In genomic region chr9:62782976-62783781, GRCm38 (mm10) we compare ENCODE assay signal across 7 mouse cellular contexts. TPM values are rescaled to one million over a fixed set of nuclear protein-coding genes. Genes with fewer than 3 reads are reported as not detected.
DNase-seq lines count a peak whose midpoint lies in the region; ATAC-seq lines count a peak whose summit lies in the region.

No protein-coding gene starts in this region.

- DNase-seq in thymus, postnatal 0 days (ENCODE audit: low spot score), result peak; percentile 4
- no peak for DNase-seq in thymus, postnatal 25 days
- peak; percentile 26 to 65 for DNase-seq in cerebellum, postnatal 25 days
- peak; percentile 63 for DNase-seq in hindbrain, embryonic 10.5 days (ENCODE audit: low spot score)
- DNase-seq in left cerebral cortex, postnatal 36 days (ENCODE audit: low spot score in 2 of 2), result peak; percentile 85
- DNase-seq in spleen, postnatal 4 days (ENCODE audit: low spot score in 2 of 2), result no peak

- H3K27ac ChIP-seq in hindbrain, embryonic 10.5 days, result peak overlapping the region; percentile 71
- peak overlapping the region; percentile 71 for H3K27ac ChIP-seq in neural tube, embryonic 14.5 days (ENCODE audit: low read depth, low read length)

- H3K4me2 ChIP-seq in neural tube, embryonic 14.5 days (ENCODE audit: low read depth, low read length), result peak overlapping the region; percentile 23; the same call in 1 of the 2 replicates

- H3K9me3 ChIP-seq in hindbrain, embryonic 10.5 days, result no peaks in the 10 kb centered on the region
- H3K9me3 ChIP-seq in neural tube, embryonic 14.5 days (ENCODE audit: control insufficient read depth, low read length), result no peaks in the 10 kb centered on the region

- H3K4me3 ChIP-seq in hindbrain, embryonic 10.5 days, result peak overlapping the region; percentile 5; the same call in 1 of the 2 replicates
- H3K4me3 ChIP-seq in neural tube, embryonic 14.5 days (ENCODE audit: low read depth, low read length), result no peak overlapping the region

- peak; percentile 85 for ATAC-seq in neural tube, embryonic 14.5 days (ENCODE audit: low read depth)

- H3K27me3 ChIP-seq in hindbrain, embryonic 10.5 days (ENCODE audit: insufficient read depth, poor library complexity, severe bottlenecking), result no peaks in the 10 kb centered on the region
- no peaks in the 10 kb centered on the region for H3K27me3 ChIP-seq in neural tube, embryonic 14.5 days (ENCODE audit: control insufficient read depth, insufficient read depth, low read length)

- H3K9ac ChIP-seq in neural tube, embryonic 14.5 days (replicated peaks; ENCODE audit: low read depth, low read length), result peak overlapping the region; percentile 28; the same call in 1 of the 2 replicates

- H3K36me3 ChIP-seq in hindbrain, embryonic 10.5 days, result no peaks in the 10 kb centered on the region
- H3K36me3 ChIP-seq in neural tube, embryonic 14.5 days (ENCODE audit: control insufficient read depth, insufficient read depth, low read length), result no peaks in the 10 kb centered on the region

- peaks cover 28% of the 10 kb centered on the region for H3K4me1 ChIP-seq in hindbrain, embryonic 10.5 days (replicated peaks)
- H3K4me1 ChIP-seq in neural tube, embryonic 14.5 days (ENCODE audit: control insufficient read depth, insufficient read depth, low read length), result peaks cover 13% of the 10 kb centered on the region

- WGBS in hindbrain, embryonic 10.5 days, result 38% methylated on average over 16 of the region's 16 CpGs
- WGBS in neural tube, embryonic 14.5 days, result 36% methylated on average over 14 of the region's 16 CpGs

- intact Hi-C loops in left cerebral cortex, postnatal 36 days (cut with DNase I), result loop anchor here (2.0 to 5.0 kb wide), 2 partner anchors 24 to 44 kb away; no protein-coding TSS in a partner anchor

RNA-seq across cellular contexts. Expression of gene Fem1b, which starts 28.6 kb away (rescaled TPM):
- 11.3 and 11.6 TPM in 2 replicates for polyA plus RNA-seq in thymus, postnatal 0 days (2015; fragmentation: Nextera tagmentation; extraction: Ambion mirVana)
- polyA plus RNA-seq in hindbrain, embryonic 10.5 days (2016; fragmentation: Nextera tagmentation; extraction: Ambion mirVana), result 30.0 and 32.2 TPM in 2 replicates
- total RNA-seq in left cerebral cortex, postnatal 36 days (2021), result 100 to 1,000 TPM in 1 of 2 experiments, 10 to 100 TPM in 1; 98.6 to 100 TPM
- polyA plus RNA-seq in neural tube, embryonic 14.5 days (2014; fragmentation: Nextera tagmentation; extraction: Ambion mirVana), result 77.7 and 90.1 TPM in 2 replicates

RNA-seq across cellular contexts. Expression of gene Cln6, which starts 55.4 kb away (rescaled TPM):
- polyA plus RNA-seq in thymus, postnatal 0 days (2015; fragmentation: Nextera tagmentation; extraction: Ambion mirVana), result 23.1 and 26.7 TPM in 2 replicates
- 12.6 and 15.1 TPM in 2 replicates for polyA plus RNA-seq in hindbrain, embryonic 10.5 days (2016; fragmentation: Nextera tagmentation; extraction: Ambion mirVana)
- total RNA-seq in left cerebral cortex, postnatal 36 days (2021), result 10 to 100 TPM; 10.3 to 13.7 TPM
- 5.3 TPM in 2 replicates for polyA plus RNA-seq in neural tube, embryonic 14.5 days (2014; fragmentation: Nextera tagmentation; extraction: Ambion mirVana)

Comparison
In these comparisons a context has a peak if more than half of its experiments do, and no peak if none do; other contexts are left out.
1. DNase-seq: peak in thymus, postnatal 0 days (single experiment), cerebellum, postnatal 25 days (2 of 2), hindbrain, embryonic 10.5 days (single experiment) and left cerebral cortex, postnatal 36 days (2 of 2); none in thymus, postnatal 25 days (single experiment) and spleen, postnatal 4 days (0 of 2).